Mouse (Mus musculus): ENCODE data around the gene Fmod. TPM values are rescaled to one million over a fixed set of nuclear protein-coding genes. Genes with fewer than 3 reads are reported as not detected.
A peak's percentile ranks its signal among the peaks of the same experiment; 100 is the strongest.

The Fmod gene
- polyA plus RNA-seq, 1 experiment from 2014 or later: 11.1 TPM

DNA sequence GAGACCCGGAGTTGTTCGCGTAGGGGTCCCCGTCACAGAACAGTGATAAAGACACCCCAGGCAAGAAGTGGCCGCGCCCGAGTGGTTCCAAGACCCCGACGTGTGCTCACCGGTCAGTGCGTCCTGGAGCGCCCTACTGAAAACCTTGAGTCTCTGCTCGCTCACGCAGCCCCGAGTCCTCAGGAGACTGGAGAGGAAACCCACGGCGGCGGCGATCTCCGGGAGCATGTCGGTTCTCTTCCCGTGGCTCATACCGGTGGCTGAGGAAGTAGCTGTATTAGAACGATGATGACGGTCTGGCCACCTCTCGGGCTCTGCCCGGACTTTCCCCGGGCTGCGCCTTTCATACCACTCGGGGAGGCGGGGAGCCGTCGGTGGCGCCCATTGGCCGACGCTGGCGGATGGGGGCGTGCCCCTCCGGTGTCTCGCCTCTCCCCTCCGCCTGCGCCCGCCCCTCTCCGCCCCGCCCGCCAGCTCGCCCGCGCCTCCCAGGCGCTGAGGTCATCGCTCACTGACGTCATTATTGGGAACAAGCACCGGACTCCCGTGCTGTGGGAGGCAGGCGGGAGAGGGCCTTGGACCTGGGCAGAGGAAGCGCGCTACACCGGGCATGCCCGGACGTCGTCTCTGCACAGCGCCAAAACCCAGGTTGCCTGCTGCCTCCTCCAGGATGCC is 41.9 kb downstream of the Fmod start, which contains the start of gene Btg2:
TSS of gene Btg2 (minus strand) at position 319 of the 675 bp plus-strand sequence.
- no peaks in the 10 kb centered on the region for H3K27me3 ChIP-seq
- H3K9me3 ChIP-seq: no peaks in the 10 kb centered on the region
- peak within 1 kb of the TSS; percentile 91 for H3K27ac ChIP-seq (replicated peaks)
- peak; percentile 95 for ATAC-seq (ENCODE audit: low read depth)
- WGBS: under 1% methylated on average over 60 of the region's 62 CpGs
- H3K4me2 ChIP-seq: peak within 1 kb of the TSS; percentile 66
- H3K36me3 ChIP-seq: 0 out of 2 replicates have a peak, but pooled peaks cover 13% of the 10 kb centered on the region
- peak within 1 kb of the TSS; percentile 92 for H3K9ac ChIP-seq
- peaks cover 67% of the 10 kb centered on the region for H3K4me1 ChIP-seq (replicated peaks)
- peak within 1 kb of the TSS; percentile 78 for H3K4me3 ChIP-seq

DNA sequence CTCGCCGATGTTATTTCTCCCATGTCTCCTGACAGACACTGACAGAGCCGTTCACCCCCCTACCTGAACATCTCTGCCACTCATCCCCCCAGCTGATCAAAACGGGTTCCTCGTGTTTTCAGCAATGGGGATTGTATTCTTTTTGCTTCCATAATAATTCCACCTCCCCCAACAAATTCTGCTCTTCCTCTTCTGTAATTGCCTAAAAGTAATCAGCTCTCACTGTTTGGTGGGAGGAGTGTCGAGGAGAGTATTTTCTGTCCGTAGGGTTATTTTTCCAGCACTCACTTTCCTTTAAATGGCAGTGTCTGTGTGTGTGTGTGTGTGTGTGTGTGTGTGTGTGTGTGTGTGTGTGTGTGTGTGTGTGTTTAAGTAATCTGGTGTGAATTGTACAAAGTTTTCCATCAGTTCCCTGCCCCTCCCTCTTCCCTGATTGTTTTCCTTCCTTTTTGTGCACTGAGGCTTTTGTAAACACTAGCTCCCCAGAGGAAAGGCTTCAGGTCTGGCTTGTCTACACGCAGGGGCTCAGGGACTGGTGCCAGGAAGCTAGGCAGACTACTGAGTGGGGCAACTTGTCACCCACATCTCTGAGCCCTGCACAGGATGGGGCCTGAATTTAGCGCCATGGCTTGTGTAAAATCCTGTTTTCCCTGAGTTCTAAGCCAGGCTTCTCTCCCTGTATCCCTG is 42.6 kb downstream of the Fmod start:
- ATAC-seq (ENCODE audit: low read depth): peak; percentile 29; the same call in 1 of the 2 replicates
- 6% methylated on average over 9 of the region's 9 CpGs for WGBS
- no peaks in the 10 kb centered on the region for H3K9me3 ChIP-seq
- H3K36me3 ChIP-seq: 0 out of 2 replicates have a peak, but pooled peaks cover 12% of the 10 kb centered on the region
- H3K4me1 ChIP-seq (replicated peaks): peaks cover 61% of the 10 kb centered on the region
- peak overlapping the region; percentile 91 for H3K27ac ChIP-seq (replicated peaks)
- peak overlapping the region; percentile 66 for H3K4me2 ChIP-seq
- H3K27me3 ChIP-seq: no peaks in the 10 kb centered on the region
- H3K4me3 ChIP-seq: peak overlapping the region; percentile 78
- peak overlapping the region; percentile 92 for H3K9ac ChIP-seq

DNA sequence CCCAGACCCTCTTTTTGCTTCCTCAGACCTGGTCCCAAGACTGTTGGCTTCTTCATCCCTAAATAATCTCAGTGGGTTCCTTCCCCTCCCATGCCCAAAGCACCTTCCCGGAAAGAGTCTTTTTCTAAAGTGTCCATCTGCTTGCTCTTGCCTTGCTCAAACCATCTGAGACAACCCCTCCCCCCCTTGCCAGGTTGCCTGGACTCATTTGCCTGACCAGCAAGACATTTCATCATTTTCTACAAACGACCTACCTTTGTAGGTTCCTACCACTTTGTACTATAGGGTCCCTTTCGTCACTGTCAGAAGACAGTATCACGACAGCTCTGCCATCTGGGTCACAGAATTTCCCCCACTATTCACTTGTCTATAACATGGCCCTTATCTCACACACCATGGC is 43.4 kb downstream of the Fmod start:
- Histone ChIP-seq H3K27me3 (no peaks in the 10 kb centered on the region), H3K9ac (no peak overlapping the region), H3K4me2 (no peak overlapping the region), H3K9me3 (no peaks in the 10 kb centered on the region), H3K4me3 (no peak overlapping the region), H3K36me3 (0 out of 2 replicates have a peak, but pooled peaks cover 8% of the 10 kb centered on the region), H3K27ac (replicated peaks) (peak overlapping the region; percentile 91), H3K4me1 (replicated peaks) (peaks cover 53% of the 10 kb centered on the region)
- no peak for ATAC-seq (ENCODE audit: low read depth)
- 73% methylated on average over 4 of the region's 4 CpGs for WGBS

DNA sequence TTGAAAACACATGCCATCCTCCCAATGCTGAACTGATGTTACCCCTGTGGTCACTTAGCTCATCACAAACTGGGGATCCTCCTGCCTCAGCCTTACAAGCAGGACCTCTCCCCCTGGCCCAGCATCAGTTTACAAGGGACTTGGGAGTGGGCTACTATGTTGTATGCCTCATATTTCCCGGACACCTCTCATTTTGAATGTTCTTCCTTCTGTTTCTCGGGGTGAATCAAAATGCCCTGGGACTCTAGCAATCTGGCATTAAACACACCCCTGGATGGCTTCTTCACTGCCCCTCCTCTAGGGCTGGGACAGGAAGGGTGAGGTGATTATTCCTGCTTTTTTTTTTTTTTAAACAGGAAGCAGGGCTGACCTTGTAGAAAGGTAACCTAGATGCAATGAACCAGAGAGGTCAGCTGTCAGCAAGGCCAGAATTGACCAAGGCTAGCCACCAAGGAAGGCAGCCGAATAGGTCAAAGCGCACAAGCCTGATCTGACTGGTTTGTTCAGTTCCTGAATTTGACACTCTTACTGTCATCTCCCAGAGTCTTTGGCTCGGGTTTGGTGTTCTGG is 43.9 kb downstream of the Fmod start:
- 92% methylated on average over 5 of the region's 5 CpGs for WGBS
- Histone ChIP-seq H3K9ac (no peak overlapping the region), H3K4me2 (no peak overlapping the region), H3K4me3 (no peak overlapping the region), H3K9me3 (no peaks in the 10 kb centered on the region), H3K27ac (replicated peaks) (no peak overlapping the region), H3K36me3 (0 out of 2 replicates have a peak, but pooled peaks cover 8% of the 10 kb centered on the region), H3K4me1 (replicated peaks) (peaks cover 52% of the 10 kb centered on the region), H3K27me3 (no peaks in the 10 kb centered on the region)
- no peak for ATAC-seq (ENCODE audit: low read depth)

DNA sequence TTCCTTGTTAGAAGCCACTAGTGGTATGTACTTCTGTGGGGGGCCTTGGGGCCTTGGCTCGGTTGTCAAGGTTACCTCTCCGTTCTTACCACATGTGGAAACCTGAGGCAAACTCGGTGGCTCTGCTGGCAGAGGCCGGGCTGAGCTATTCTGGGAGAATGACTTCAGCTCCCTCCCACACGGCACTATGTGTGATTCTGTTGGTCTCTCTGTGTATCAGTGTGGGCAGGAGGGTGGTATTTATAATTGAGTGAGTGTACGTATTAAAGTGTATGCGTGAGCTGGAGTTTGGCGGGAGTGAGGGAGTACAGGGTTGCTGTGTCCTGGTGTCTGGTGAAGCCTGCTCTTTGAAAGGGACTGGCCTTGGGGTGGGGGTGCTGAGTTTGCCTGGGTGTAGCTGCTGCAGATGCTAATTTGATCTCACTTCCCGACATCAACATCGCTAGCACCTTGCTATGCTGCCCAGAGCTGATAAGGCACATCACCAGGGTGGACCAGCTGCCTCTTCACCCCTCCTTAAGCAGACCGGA is 46.0 kb downstream of the Fmod start:
- Histone ChIP-seq H3K4me3 (no peak overlapping the region), H3K4me2 (no peak overlapping the region), H3K36me3 (no peaks in the 10 kb centered on the region), H3K9me3 (no peaks in the 10 kb centered on the region), H3K4me1 (replicated peaks) (peaks cover 43% of the 10 kb centered on the region), H3K27ac (replicated peaks) (no peak overlapping the region), H3K9ac (no peak overlapping the region), H3K27me3 (no peaks in the 10 kb centered on the region)
- WGBS: 63% methylated on average over 11 of the region's 11 CpGs
- ATAC-seq (ENCODE audit: low read depth): no peak

DNA sequence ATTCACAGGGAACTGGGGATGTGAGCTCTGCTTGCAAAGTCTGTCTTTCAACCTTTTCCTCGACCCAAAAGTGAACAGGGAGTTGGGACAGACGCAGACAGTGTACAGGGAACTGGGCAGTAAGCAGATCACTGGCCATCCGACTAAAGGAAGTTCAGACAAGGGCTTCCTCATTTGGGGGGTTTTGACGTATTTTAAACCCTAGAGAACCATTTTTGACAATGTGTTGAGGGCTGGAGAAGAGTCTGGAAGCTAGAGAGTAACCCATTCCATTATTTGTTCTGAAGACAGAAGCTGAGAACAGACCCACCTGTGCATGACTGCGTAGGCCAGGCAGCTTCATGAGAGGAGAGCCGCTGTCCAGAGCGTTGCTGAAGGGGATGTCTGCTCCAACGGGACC is 46.6 kb downstream of the Fmod start:
- WGBS: 85% methylated on average over 8 of the region's 8 CpGs
- H3K4me1 ChIP-seq (replicated peaks): peaks cover 38% of the 10 kb centered on the region

DNA sequence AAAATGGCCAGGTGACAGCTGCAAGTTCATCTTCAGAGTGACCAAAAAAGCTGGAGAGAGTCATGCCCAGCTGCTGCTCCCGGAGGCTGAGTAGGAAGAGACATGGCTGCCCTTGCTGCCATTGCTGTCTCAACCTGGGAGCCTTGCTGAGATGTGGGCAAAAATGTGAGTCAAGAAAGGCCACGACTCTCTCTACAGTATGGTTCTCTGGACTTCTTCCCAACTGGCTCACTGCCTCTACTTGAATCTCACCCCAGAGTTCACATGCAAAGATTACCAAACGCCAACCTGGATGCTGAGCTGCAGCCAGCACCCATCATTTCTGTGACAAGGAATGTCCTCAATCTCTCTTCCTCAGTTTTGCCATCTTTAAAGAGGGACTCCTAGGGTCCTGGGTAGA is 47.1 kb downstream of the Fmod start:
- H3K4me2 ChIP-seq: no peak overlapping the region
- 86% methylated on average over 3 of the region's 3 CpGs for WGBS
- ATAC-seq (ENCODE audit: low read depth): no peak
- H3K4me3 ChIP-seq: no peak overlapping the region
- no peaks in the 10 kb centered on the region for H3K9me3 ChIP-seq
- no peak overlapping the region for H3K27ac ChIP-seq (replicated peaks)
- H3K36me3 ChIP-seq: no peaks in the 10 kb centered on the region
- no peak overlapping the region for H3K9ac ChIP-seq
- peaks cover 38% of the 10 kb centered on the region for H3K4me1 ChIP-seq (replicated peaks)
- no peaks in the 10 kb centered on the region for H3K27me3 ChIP-seq

More for the DNA sequence above, 46.6 kb downstream of the Fmod start:
- no peak overlapping the region for H3K4me2 ChIP-seq
- no peaks in the 10 kb centered on the region for H3K27me3 ChIP-seq
- ATAC-seq (ENCODE audit: low read depth): no peak
- no peaks in the 10 kb centered on the region for H3K36me3 ChIP-seq
- H3K4me3 ChIP-seq: no peak overlapping the region
- H3K9me3 ChIP-seq: no peaks in the 10 kb centered on the region
- no peak overlapping the region for H3K27ac ChIP-seq (replicated peaks)
- H3K9ac ChIP-seq: no peak overlapping the region

DNA sequence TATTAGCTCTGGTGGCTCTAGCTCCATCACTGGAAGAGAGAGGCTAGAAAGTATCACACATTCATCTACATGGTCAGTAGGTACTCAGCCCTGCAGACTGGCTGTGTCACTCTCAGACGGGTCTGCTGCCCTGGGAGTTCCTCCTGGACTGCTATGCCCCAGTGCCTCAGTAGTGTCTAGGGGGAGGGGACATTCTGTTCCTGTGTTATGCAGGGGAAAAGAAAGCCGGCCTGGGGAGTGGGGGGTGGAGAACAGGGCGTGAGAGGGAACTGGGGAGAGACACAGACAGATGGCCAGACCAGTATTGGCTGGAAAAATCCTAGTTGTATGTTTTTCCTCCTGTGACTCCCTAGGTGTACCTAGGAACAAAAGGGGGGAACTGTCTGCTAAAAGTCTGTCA is 49.0 kb downstream of the Fmod start:
- no peaks in the 10 kb centered on the region for H3K27me3 ChIP-seq
- ATAC-seq (ENCODE audit: low read depth): peak; percentile 45; the same call in 1 of the 2 replicates
- H3K4me3 ChIP-seq: no peak overlapping the region
- WGBS: 17% methylated on average over 3 of the region's 3 CpGs
- peak overlapping the region; percentile 63; the same call in 1 of the 2 replicates for H3K27ac ChIP-seq (replicated peaks)
- no peak overlapping the region for H3K4me2 ChIP-seq
- H3K4me1 ChIP-seq (replicated peaks): peaks cover 24% of the 10 kb centered on the region
- no peaks in the 10 kb centered on the region for H3K36me3 ChIP-seq
- no peaks in the 10 kb centered on the region for H3K9me3 ChIP-seq
- no peak overlapping the region; the same call in 1 of the 2 replicates for H3K9ac ChIP-seq

DNA sequence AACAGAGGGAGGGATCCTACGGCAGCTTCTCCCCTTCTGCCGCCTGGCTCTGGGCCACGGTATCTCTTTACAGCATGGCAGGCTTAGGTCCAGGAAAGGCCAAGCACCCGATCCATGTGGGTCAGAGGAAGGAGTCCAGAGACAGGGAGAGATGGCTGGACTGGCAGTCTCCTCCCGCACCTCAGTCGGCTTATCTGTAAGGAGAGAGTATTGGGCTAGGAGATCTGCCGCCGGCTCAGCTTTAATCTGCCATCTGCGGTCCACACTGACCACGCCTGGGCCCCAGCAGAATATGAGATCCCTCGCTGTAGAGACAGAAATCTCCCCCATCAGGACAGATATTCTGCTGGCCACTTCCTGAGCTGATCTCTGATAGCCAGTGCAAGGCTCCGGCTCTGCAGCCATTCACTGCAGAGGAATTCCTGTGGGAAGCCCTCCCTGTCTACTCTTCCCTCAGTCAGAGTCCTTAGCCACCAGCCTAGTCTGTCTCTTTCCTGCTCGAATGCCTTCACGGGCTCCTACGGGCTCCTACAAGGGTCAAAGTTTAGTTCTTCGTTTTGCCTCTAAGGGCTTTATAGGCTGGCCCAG is 49.9 kb downstream of the Fmod start:
- Histone ChIP-seq H3K27me3 (no peaks in the 10 kb centered on the region), H3K36me3 (no peaks in the 10 kb centered on the region), H3K27ac (replicated peaks) (peak overlapping the region; percentile 63; the same call in 1 of the 2 replicates), H3K4me2 (peak overlapping the region; percentile 9; the same call in 1 of the 2 replicates), H3K9me3 (no peaks in the 10 kb centered on the region), H3K9ac (peak overlapping the region; percentile 34), H3K4me3 (no peak overlapping the region), H3K4me1 (replicated peaks) (peaks cover 24% of the 10 kb centered on the region)
- ATAC-seq (ENCODE audit: low read depth): no peak
- 63% methylated on average over 16 of the region's 16 CpGs for WGBS

DNA sequence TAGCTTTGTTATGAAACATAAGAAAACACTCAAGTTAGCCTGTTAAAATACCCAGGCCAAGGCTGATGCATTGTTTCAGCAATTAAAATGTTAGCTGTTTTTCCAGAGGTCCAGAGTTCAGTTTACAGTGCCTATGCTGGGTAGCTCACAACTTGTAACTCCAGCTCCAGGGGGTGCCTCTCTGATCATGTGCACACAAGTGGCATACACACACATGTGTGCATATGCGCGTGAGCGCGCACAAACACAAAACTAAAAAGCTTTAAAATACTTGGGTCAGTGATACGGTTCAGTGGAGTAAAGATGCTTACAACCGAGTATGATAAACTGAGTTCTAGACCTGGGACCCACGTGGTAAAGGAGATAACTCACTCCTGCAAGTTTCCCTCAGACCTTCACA is 52.0 kb downstream of the Fmod start:
- Histone ChIP-seq H3K4me3 (no peak overlapping the region), H3K27ac (replicated peaks) (no peak overlapping the region), H3K36me3 (no peaks in the 10 kb centered on the region), H3K9ac (no peak overlapping the region), H3K9me3 (no peaks in the 10 kb centered on the region), H3K4me2 (no peak overlapping the region), H3K27me3 (no peaks in the 10 kb centered on the region), H3K4me1 (replicated peaks) (peaks cover 36% of the 10 kb centered on the region)
- 89% methylated on average over 7 of the region's 7 CpGs for WGBS
- no peak for ATAC-seq (ENCODE audit: low read depth)

DNA sequence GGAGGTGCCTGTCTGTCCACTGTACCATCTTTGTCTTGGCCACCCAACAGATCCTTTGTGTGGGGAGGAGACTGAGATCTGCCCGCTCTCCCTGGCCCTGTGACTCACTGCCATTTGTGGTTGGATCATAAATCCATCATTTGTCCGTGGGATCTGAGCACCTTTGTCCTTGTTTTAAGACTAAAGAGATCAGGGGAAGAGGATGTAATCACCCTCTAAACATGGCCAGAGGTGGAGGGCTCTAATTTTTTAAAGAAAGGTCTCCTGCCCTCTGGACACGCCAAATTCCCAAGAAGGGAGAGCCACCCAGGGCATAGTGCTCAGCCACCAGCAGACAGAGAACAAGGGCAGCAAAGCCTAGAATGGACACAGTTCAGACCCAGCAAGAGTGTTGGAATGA is 54.8 kb downstream of the Fmod start:
- Histone ChIP-seq H3K36me3 (no peaks in the 10 kb centered on the region), H3K9ac (no peak overlapping the region), H3K27me3 (no peaks in the 10 kb centered on the region), H3K27ac (replicated peaks) (no peak overlapping the region), H3K4me2 (no peak overlapping the region), H3K4me3 (no peak overlapping the region), H3K4me1 (replicated peaks) (peaks cover 50% of the 10 kb centered on the region), H3K9me3 (no peaks in the 10 kb centered on the region)
- 71% methylated on average over 3 of the region's 3 CpGs for WGBS
- no peak for ATAC-seq (ENCODE audit: low read depth)

DNA sequence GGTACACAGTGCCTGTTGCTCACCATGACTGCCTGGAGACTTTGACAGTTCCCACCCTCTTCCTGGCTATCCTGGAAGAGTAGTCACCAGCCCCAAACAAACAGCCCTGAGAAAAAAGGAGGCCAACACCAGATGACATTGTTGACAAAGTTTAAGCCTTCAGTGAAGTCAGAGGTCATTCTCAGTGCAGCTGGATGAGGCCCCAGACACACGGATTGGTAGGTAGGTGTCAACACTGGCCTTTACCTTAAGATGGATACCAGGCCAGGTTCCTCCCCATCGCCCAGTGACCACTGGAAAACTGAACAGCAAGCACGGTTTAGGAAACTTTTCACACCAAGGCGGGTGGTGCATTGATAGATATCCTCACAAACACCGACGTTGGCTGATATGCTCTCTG is 55.3 kb downstream of the Fmod start:
- Histone ChIP-seq H3K27ac (replicated peaks) (peak overlapping the region; percentile 81), H3K4me3 (peak overlapping the region; percentile 45), H3K36me3 (no peaks in the 10 kb centered on the region), H3K4me1 (replicated peaks) (peaks cover 52% of the 10 kb centered on the region), H3K27me3 (no peaks in the 10 kb centered on the region), H3K9me3 (no peaks in the 10 kb centered on the region), H3K9ac (peak overlapping the region; percentile 72), H3K4me2 (peak overlapping the region; percentile 81)
- WGBS: 43% methylated on average over 6 of the region's 6 CpGs
- ATAC-seq (ENCODE audit: low read depth): no peak

All from neural tube, embryonic 13.5 days (tissue).